Mouse (Mus musculus) MEL (cell line): ENCODE results near the gene Tapbpl.

Experiments
- CTCF ChIP-seq, 3 experiments: IDR thresholded peaks in 2 of 3; conservative IDR thresholded peaks in 1 of 3; 2 replicates each; pipeline ENCODE4 v1.5.1; 2011 to 2012; ENCODE audit warnings: low read length in 3 of 3, low read depth in 2 of 3, mild to moderate bottlenecking in 2 of 3, improper control_type of control experiment in 1 of 3, inconsistent platforms in 1 of 3, mixed read lengths in 1 of 3, moderate library complexity in 1 of 3; ENCODE audit not compliant: control insufficient read depth in 1 of 3, insufficient read depth in 1 of 3, poor library complexity in 1 of 3, severe bottlenecking in 1 of 3
- EP300 ChIP-seq, 2 experiments: IDR thresholded peaks; 2 replicates each; pipeline ENCODE4 v1.6.1; 2011; ENCODE audit warnings: improper control_type of control experiment in 2 of 2, low read length in 2 of 2, low read depth in 1 of 2, mild to moderate bottlenecking in 1 of 2
- NRF1 ChIP-seq: IDR thresholded peaks from 2 replicates; pipeline ENCODE4 v1.6.1; 2014; ENCODE audit warnings: low read depth, mild to moderate bottlenecking, inconsistent platforms, low read length, improper control_type of control experiment, moderate library complexity; ENCODE audit not compliant: poor library complexity, insufficient read depth, severe bottlenecking
- POLR2A ChIP-seq, 2 experiments: IDR thresholded peaks; 2 replicates each; pipeline ENCODE4 v1.6.1; 2011 to 2012; ENCODE audit warnings: low read length in 2 of 2, mild to moderate bottlenecking in 2 of 2, control low read depth in 1 of 2, improper control_type of control experiment in 1 of 2, low read depth in 1 of 2, moderate library complexity in 1 of 2; ENCODE audit not compliant: control insufficient read depth in 1 of 2, insufficient read depth in 1 of 2, poor library complexity in 1 of 2

GRCm38 (mm10) chr6:125264219-125264618 is 32.6 kb upstream of the Tapbpl start:
- TF ChIP-seq POLR2A (IDR thresholded peaks at IDR 0.05; ENCODE audit: control insufficient read depth in 1 of 2, insufficient read depth in 1 of 2, low read depth in 1 of 2, low read length in 2 of 2, poor library complexity in 1 of 2) (no peak), EP300 (IDR thresholded peaks at IDR 0.05; ENCODE audit: low read depth in 1 of 2, low read length in 2 of 2) (no peak), NRF1 (no peak), CTCF (IDR thresholded peaks at IDR 0.05 in 2 of 3, conservative IDR thresholded peaks at IDR 0.05 in 1 of 3; ENCODE audit: control insufficient read depth in 1 of 3, insufficient read depth in 1 of 3, low read depth in 2 of 3, low read length in 3 of 3, poor library complexity in 1 of 3, severe bottlenecking in 1 of 3) (no peak)
